11 mouse cellular contexts compared by ENCODE assay signal in the genomic region with DNA sequence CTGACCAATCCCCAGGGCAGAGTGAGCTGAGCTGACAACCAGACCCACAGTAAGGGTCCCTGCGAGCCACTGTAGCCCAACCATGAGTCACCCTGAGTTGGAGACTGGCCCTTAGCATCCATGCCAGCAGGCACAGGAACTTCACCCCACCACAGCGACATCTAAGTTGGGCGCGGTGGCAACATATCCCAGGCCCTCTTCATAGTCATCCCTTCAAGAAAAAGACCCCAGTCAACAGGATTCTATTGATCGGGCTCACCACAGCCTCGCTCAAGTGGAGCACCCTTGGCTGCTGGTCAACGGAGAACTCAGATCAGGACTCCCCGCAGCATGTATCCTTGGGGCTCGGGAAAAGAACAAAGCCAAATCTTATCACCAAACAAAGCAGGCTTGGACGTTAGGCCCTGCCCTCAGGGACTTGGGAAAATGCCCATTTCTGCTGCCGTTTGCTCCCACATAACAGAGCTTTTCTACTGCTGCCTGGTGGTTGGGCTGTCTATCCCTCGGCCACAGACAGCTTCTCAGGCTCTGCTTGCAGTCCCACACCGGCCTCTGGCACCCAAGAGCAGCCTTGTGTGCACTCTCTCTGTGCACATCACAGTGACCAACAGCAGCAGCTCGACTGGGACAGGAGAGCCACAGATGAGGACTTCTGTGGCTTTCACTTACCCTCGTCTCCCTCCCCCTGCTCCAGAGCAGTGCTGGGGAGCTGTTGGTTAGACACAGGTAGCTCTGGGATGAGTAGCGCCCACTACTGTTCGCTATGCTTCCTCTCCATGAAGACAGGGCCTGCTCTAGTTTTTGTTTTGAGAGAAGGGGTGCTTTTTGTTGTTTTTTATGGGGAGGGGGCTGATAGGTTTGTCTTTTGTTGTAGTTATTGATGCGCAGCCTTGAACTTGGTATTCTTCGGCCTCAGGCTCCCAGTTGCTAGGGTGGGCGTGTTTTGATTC. TPM values are rescaled to one million over a fixed set of nuclear protein-coding genes. Genes with fewer than 3 reads are reported as not detected.
DNase-seq lines count a peak whose midpoint lies in the region; ATAC-seq lines count a peak whose summit lies in the region.
"Had no signal": no experiment of that assay in that cellular context is flagged by ENCODE, and none has a peak within 500 bp of the region (broad histone marks: within the 10 kb centered on the region; RNA-seq: fewer than 3 reads in every experiment).

No protein-coding gene starts in this region.

- DNase-seq in heart, adult 18-20 months, result peak; percentile 41 to 42
- DNase-seq in lung, postnatal 25 days (ENCODE audit: low spot score), result no peak
- peak; percentile 55 for DNase-seq in ZHBTc4 (ENCODE audit: low read depth, low spot score)
- DNase-seq in ovary, postnatal 36 days (ENCODE audit: low spot score), result peak; percentile 53
- DNase-seq in spleen, postnatal 4 days (ENCODE audit: low spot score in 2 of 2), result no peak
- DNase-seq: thymus, postnatal 14 days had no signal

- H3K4me1 ChIP-seq in heart, embryonic 12.5 days (replicated peaks), result peaks cover 9% of the 10 kb centered on the region
- H3K4me1 ChIP-seq in lung, embryonic 16.5 days (replicated peaks; ENCODE audit: control insufficient read depth, insufficient read depth, low read length), result peaks cover 7% of the 10 kb centered on the region; the same call in 1 of the 2 replicates

- H3K4me2 ChIP-seq in heart, embryonic 12.5 days, result no peak overlapping the region
- H3K4me2 ChIP-seq in lung, embryonic 16.5 days (ENCODE audit: low read depth, low read length), result no peak overlapping the region
- H3K4me2 ChIP-seq: embryonic facial prominence, embryonic 13.5 days had no signal

- H3K9me3 ChIP-seq in heart, embryonic 12.5 days (replicated peaks), result no peaks in the 10 kb centered on the region
- H3K9me3 ChIP-seq in lung, embryonic 16.5 days (ENCODE audit: control insufficient read depth, low read length), result no peaks in the 10 kb centered on the region
- H3K9me3 ChIP-seq: embryonic facial prominence, embryonic 13.5 days had no signal

- ATAC-seq in heart, embryonic 12.5 days (ENCODE audit: insufficient number of reproducible peaks, low FRiP score), result no peak
- ATAC-seq in lung, embryonic 16.5 days (ENCODE audit: low read depth), result no peak; the same call in 1 of the 2 replicates
- ATAC-seq in megakaryocyte, adult 5-6 weeks (ENCODE audit: poor library complexity, severe bottlenecking), result no peak

- no peaks in the 10 kb centered on the region for H3K36me3 ChIP-seq in heart, embryonic 12.5 days
- no peaks in the 10 kb centered on the region for H3K36me3 ChIP-seq in lung, embryonic 16.5 days (ENCODE audit: control insufficient read depth, insufficient read depth, low read length)
- H3K36me3 ChIP-seq: embryonic facial prominence, embryonic 13.5 days had no signal

- WGBS in heart, embryonic 12.5 days, result 60% methylated on average over 20 of the region's 20 CpGs
- 54% methylated on average over 20 of the region's 20 CpGs for WGBS in lung, embryonic 16.5 days

- H3K4me3 ChIP-seq in heart, embryonic 12.5 days, result no peak overlapping the region
- no peak overlapping the region for H3K4me3 ChIP-seq in lung, embryonic 16.5 days (ENCODE audit: low read length)
- H3K4me3 ChIP-seq: embryonic facial prominence, embryonic 13.5 days had no signal

- no peaks in the 10 kb centered on the region for H3K27me3 ChIP-seq in heart, embryonic 12.5 days (replicated peaks)
- H3K27me3 ChIP-seq in lung, embryonic 16.5 days (ENCODE audit: control insufficient read depth, insufficient read depth, low read depth, low read length), result no peaks in the 10 kb centered on the region
- H3K27me3 ChIP-seq: embryonic facial prominence, embryonic 13.5 days had no signal

- no peak overlapping the region for H3K9ac ChIP-seq in heart, embryonic 12.5 days
- H3K9ac ChIP-seq in lung, embryonic 16.5 days (ENCODE audit: low read length), result no peak overlapping the region
- H3K9ac ChIP-seq: embryonic facial prominence, embryonic 13.5 days had no signal

- no peak overlapping the region for H3K27ac ChIP-seq in heart, embryonic 12.5 days (ENCODE audit: poor library complexity, severe bottlenecking)
- H3K27ac ChIP-seq in lung, embryonic 16.5 days (ENCODE audit: low read length), result peak overlapping the region; percentile 9; the same call in 1 of the 2 replicates
- H3K27ac ChIP-seq: embryonic facial prominence, embryonic 13.5 days had no signal

RNA-seq across cellular contexts. Expression of gene Rab7b, which starts 26.2 kb away (rescaled TPM):
- 1 to 10 TPM; 2.9 to 3.4 TPM for total RNA-seq in heart, adult 18-20 months (2021)
- polyA plus RNA-seq in heart, embryonic 12.5 days (2016; fragmentation: Nextera tagmentation; extraction: Ambion mirVana), result 0.68 and 1.5 TPM in 2 replicates
- polyA plus RNA-seq in lung, embryonic 16.5 days (2015; fragmentation: Nextera tagmentation; extraction: Ambion mirVana), result 2.3 and 2.6 TPM in 2 replicates
- total RNA-seq in megakaryocyte, adult 5-6 weeks (2015), result 3.3 and 4.0 TPM in 2 replicates
- 22.4 TPM in 2 replicates for total RNA-seq in megakaryocyte, adult 5-6 weeks (2017)

RNA-seq across cellular contexts. Expression of gene Slc26a9, which starts 29.2 kb away (rescaled TPM):
- under 1 TPM in 1 of 2 experiments, not detected in 1; 0.15 TPM for total RNA-seq in heart, adult 18-20 months (2021)
- polyA plus RNA-seq in heart, embryonic 12.5 days (2016; fragmentation: Nextera tagmentation; extraction: Ambion mirVana), result 0.04 and 0.05 TPM in 2 replicates
- 8.9 and 10.1 TPM in 2 replicates for polyA plus RNA-seq in lung, embryonic 16.5 days (2015; fragmentation: Nextera tagmentation; extraction: Ambion mirVana)
- total RNA-seq in megakaryocyte, adult 5-6 weeks (2015), result not detected in 2 replicates
- total RNA-seq in megakaryocyte, adult 5-6 weeks (2017), result not detected in 2 replicates
- polyA plus RNA-seq: embryonic facial prominence, embryonic 13.5 days; liver, adult 2 months had no signal

Comparison
In these comparisons a context has a peak if more than half of its experiments do, and no peak if none do; other contexts are left out.
1. DNase-seq: peak in heart, adult 18-20 months (2 of 2), ZHBTc4 (single experiment) and ovary, postnatal 36 days (single experiment); none in lung, postnatal 25 days (single experiment) and spleen, postnatal 4 days (0 of 2).